Mouse (Mus musculus) heart, postnatal 0 days (tissue): ENCODE measurements around the gene Cdh22. TPM values are rescaled to one million over a fixed set of nuclear protein-coding genes. Genes with fewer than 3 reads are reported as not detected.

Experiments used
- ATAC-seq: fragments of 200-750 bp; cut with Nextera tagmentation; 2 replicates; pipeline ENCODE4 v1.8.0; 2017; ENCODE audit warnings: low read depth, moderate number of reproducible peaks, moderate library complexity; ENCODE audit not compliant: insufficient read depth
- DNase-seq: peaks from one replicate; pipeline ENCODE4 v3.0.0-alpha.2; 2016; ENCODE audit warnings: low spot score
- H3K27ac ChIP-seq: fragments of 300-500 bp; sonication (generic); 2 replicates; pipeline ENCODE4 v1.5.1; 2014; ENCODE audit warnings: low read depth, mild to moderate bottlenecking
- H3K27me3 ChIP-seq: fragments of 300-500 bp; sonication (generic); 2 replicates; pipeline ENCODE4 v1.6.1; 2014; ENCODE audit warnings: low read length, mixed read lengths; ENCODE audit not compliant: control insufficient read depth, insufficient read depth
- H3K36me3 ChIP-seq: fragments of 300-500 bp; sonication (generic); replicated peaks from 2 replicates; pipeline ENCODE4 v1.6.1; 2014; ENCODE audit warnings: low read length, mixed read lengths; ENCODE audit not compliant: control insufficient read depth, insufficient read depth
- H3K4me1 ChIP-seq: fragments of 300-500 bp; sonication (generic); 2 replicates; pipeline ENCODE4 v1.6.1; 2014; ENCODE audit warnings: antibody characterized with exemption; ENCODE audit not compliant: control insufficient read depth, insufficient read depth
- H3K4me2 ChIP-seq: fragments of 300-500 bp; sonication (generic); 2 replicates; pipeline ENCODE4 v1.6.1; 2014; ENCODE audit warnings: low read depth, mild to moderate bottlenecking, low read length, moderate library complexity
- H3K4me3 ChIP-seq: fragments of 300-500 bp; sonication (generic); 2 replicates; pipeline ENCODE4 v1.5.1; 2014; ENCODE audit warnings: low read depth, low read length
- H3K9ac ChIP-seq: fragments of 300-500 bp; sonication (generic); replicated peaks from 2 replicates; pipeline ENCODE4 v1.6.1; 2014; ENCODE audit warnings: low read depth, low read length, mixed read lengths
- H3K9me3 ChIP-seq: fragments of 300-500 bp; sonication (generic); replicated peaks from 2 replicates; pipeline ENCODE4 v1.6.1; 2016; ENCODE audit warnings: low read length; ENCODE audit not compliant: control insufficient read depth
- CTCF ChIP-seq: IDR thresholded peaks from 2 replicates; pipeline ENCODE4 v1.5.1; 2016; ENCODE audit warnings: antibody characterized with exemption, control low read depth, low read depth
- EP300 ChIP-seq: IDR thresholded peaks from 2 replicates; pipeline ENCODE4 v1.6.1; 2016; ENCODE audit warnings: antibody characterized with exemption, low read depth
- WGBS: fragments of 180-500 bp; shearing (Covaris S2); extraction: QIAGEN DNeasy Blood & Tissue Kit; methylation state at CpG from one replicate; pipeline ENCODE4 v1.1.7; 2014; 5-methylcytosine and 5-hydroxymethylcytosine counted together
- polyA plus RNA-seq: library from polyadenylated mRNA; unstranded; fragments of >200 nt; fragmentation: Nextera tagmentation; extraction: Ambion mirVana; gene quantifications from 2 replicates; pipeline ENCODE4 v1.2.1, GENCODE M21; 2015
- total RNA-seq: library from RNA; depleted of rRNA; stranded (reverse); fragments of >200 nt; gene quantifications from 2 replicates; pipeline ENCODE4 v1.2.3, GENCODE M21; 2014; ENCODE audit warnings: low replicate concordance

The Cdh22 gene
- total and polyA plus RNA-seq, 2 experiments from 2014 or later = 0.04 to 0.05 TPM

DNA sequence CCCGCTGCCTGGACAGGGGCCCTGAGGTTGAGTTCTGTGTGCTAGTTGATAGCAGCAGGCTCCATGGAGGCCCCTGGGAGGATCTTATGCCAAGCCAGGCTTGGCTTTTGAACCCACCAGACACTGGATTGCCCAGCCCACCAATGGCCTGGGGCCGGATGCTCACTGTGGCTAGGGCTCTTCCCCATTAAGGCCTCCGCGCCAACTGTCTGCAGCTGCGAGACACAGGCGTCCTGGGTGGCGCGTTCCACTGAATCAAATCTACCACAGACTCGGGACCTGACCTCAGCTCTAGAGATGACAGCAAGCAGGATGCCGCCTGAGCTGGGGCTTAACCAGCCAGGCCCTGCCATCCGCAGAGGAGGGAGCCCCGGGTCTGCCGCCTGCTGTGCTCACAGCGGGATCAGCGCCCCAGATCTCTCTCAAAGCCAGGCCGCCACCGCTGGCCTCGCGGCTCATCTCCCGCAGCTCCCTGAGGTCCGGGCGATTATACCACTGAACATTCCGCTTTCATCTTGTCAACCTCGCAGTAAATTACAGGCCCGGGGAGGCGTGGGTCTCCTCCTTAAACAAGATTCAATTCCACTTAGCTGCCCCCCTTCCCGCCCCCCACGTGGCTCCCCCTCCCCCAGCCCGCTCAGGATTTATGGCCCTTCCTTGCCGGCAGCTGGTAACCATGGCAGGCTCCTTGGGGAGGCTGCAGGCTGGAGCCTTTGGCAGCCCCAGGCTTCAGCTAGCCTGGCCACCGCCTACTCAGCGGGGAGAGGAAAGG is 39.1 kb downstream of the Cdh22 start:
- Histone ChIP-seq H3K36me3 (no peaks in the 10 kb centered on the region), H3K4me1 (no peaks in the 10 kb centered on the region), H3K4me3 (no peak overlapping the region), H3K9me3 (0 out of 2 replicates have a peak, but pooled peaks cover 7% of the 10 kb centered on the region), H3K4me2 (no peak overlapping the region), H3K27me3 (peaks cover 68% of the 10 kb centered on the region), H3K9ac (no peak overlapping the region), H3K27ac (no peak overlapping the region)
- ATAC-seq (no peak), DNase-seq (no peak)
- TF ChIP-seq CTCF (no peak), EP300 (no peak)
- WGBS = 5% methylated on average over 32 of the region's 32 CpGs

DNA sequence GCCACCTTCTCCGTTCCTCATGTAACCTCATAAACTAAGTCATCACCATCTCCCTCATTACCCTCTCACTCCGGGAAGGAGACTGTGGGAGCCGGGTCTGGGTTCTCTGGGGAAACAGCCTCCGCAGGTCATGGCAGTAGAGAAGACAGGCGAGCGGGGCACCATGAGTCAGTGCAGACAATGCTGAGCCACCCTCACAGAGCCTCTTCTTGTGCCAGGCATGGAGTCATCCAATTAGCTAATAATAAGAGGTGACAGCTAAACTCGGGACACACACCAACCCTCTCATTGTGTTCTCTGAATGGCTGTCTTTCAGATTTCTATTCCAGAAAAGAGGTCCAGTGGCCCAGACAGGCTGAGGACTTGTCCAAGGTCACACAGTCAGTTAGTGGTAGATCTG is 43.2 kb downstream of the Cdh22 start:
- no peak for TF ChIP-seq EP300
- no peak for TF ChIP-seq CTCF
- Histone ChIP-seq H3K9ac (no peak overlapping the region), H3K4me1 (no peaks in the 10 kb centered on the region), H3K9me3 (no peaks in the 10 kb centered on the region), H3K4me3 (no peak overlapping the region), H3K27me3 (peaks cover 44% of the 10 kb centered on the region), H3K27ac (no peak overlapping the region), H3K36me3 (no peaks in the 10 kb centered on the region), H3K4me2 (no peak overlapping the region)
- DNase-seq = no peak
- WGBS = 80% methylated on average over 7 of the region's 7 CpGs
- ATAC-seq = no peak

GRCm38 (mm10) chr2:165189546-165189945 is 45.1 kb downstream of the Cdh22 start:
- H3K9me3 ChIP-seq = no peaks in the 10 kb centered on the region
- peaks cover 25% of the 10 kb centered on the region for H3K27me3 ChIP-seq

GRCm38 (mm10) chr2:165187648-165188380 is 46.8 kb downstream of the Cdh22 start:
- H3K4me2 ChIP-seq = no peak overlapping the region
- H3K9ac ChIP-seq = no peak overlapping the region
- no peaks in the 10 kb centered on the region for H3K36me3 ChIP-seq
- no peaks in the 10 kb centered on the region for H3K4me1 ChIP-seq
- H3K27ac ChIP-seq = no peak overlapping the region
- H3K4me3 ChIP-seq = no peak overlapping the region
- 57% methylated on average over 9 of the region's 9 CpGs for WGBS
- H3K27me3 ChIP-seq = peaks cover 28% of the 10 kb centered on the region; the same call in 1 of the 2 replicates
- no peaks in the 10 kb centered on the region for H3K9me3 ChIP-seq
- no peak for DNase-seq
- no peak for TF ChIP-seq EP300
- no peak for TF ChIP-seq CTCF
- ATAC-seq = no peak

More at GRCm38 (mm10) chr2:165189546-165189945, 45.1 kb downstream of the Cdh22 start:
- DNase-seq = no peak
- ATAC-seq = no peak
- no peaks in the 10 kb centered on the region for H3K4me1 ChIP-seq
- H3K4me2 ChIP-seq = no peak overlapping the region
- 44% methylated on average over 3 of the region's 3 CpGs for WGBS
- H3K9ac ChIP-seq = no peak overlapping the region
- no peaks in the 10 kb centered on the region for H3K36me3 ChIP-seq
- H3K4me3 ChIP-seq = no peak overlapping the region
- H3K27ac ChIP-seq = no peak overlapping the region
- TF ChIP-seq EP300 = no peak
- TF ChIP-seq CTCF = no peak

DNA sequence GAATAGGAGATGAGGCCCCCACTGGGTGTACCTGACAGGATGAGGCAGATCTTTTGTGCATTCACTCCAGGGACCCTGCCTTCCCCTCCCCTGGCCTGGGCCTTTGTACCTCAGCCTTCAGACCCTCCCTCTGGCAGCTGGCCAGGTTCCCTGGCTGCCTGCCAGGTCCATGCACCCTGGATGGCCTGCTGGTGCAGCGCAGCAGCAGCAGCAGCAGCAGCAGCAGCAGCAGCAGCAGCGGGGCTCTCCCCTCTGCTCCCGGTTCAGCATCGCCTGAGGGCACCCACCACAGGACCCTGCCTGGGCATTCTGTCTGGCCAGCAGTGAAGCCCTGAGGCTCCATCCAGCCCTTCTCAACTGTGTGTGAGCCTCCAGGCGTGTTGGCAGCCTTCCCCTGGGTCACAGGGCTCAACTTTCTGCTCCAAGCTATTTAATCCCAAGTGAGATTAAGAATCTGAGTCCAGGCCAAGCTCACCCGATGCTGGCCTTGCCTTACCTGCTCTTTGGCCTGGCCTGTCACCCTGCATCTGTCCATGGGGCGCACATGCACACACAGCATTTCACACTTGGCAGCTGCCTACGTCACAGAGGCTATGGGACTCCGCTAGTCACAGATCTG is 50.5 kb downstream of the Cdh22 start:
- TF ChIP-seq CTCF = no peak
- DNase-seq = no peak

More for the DNA sequence above, 50.5 kb downstream of the Cdh22 start:
- Histone ChIP-seq H3K27me3 (peaks cover 56% of the 10 kb centered on the region), H3K4me2 (no peak overlapping the region), H3K4me3 (no peak overlapping the region), H3K36me3 (no peaks in the 10 kb centered on the region), H3K9me3 (no peaks in the 10 kb centered on the region), H3K27ac (no peak overlapping the region), H3K4me1 (no peaks in the 10 kb centered on the region), H3K9ac (no peak overlapping the region)
- WGBS = 20% methylated on average over 9 of the region's 9 CpGs
- no peak for ATAC-seq
